Mouse (Mus musculus) heart, embryonic 11.5 days (tissue): ENCODE measurements at regions not wholly inside any gene's neighbourhood (a gene's known extent, or its start where the extent isn't known, plus 50 kb on each side); places are given as distances from the start of the nearest gene placed in this dataset.

Source experiments
- ATAC-seq: fragments of 200-750 bp; cut with Nextera tagmentation; replicated peaks from 2 replicates; pipeline ENCODE4 v1.8.0; 2017; ENCODE audit warnings: moderate library complexity; ENCODE audit not compliant: insufficient number of reproducible peaks, low FRiP score, low TSS enrichment
- H3K27ac ChIP-seq: fragments of 300-500 bp; sonication (generic); 2 replicates; pipeline ENCODE4 v1.5.1; 2014; ENCODE audit warnings: mild to moderate bottlenecking, low read depth, low read length
- H3K27me3 ChIP-seq: fragments of 300-500 bp; sonication (generic); 2 replicates; pipeline ENCODE4 v1.6.1; 2014; ENCODE audit warnings: mild to moderate bottlenecking, low read length, mixed read lengths; ENCODE audit not compliant: control insufficient read depth, insufficient read depth
- H3K36me3 ChIP-seq: fragments of 300-500 bp; sonication (generic); 2 replicates; pipeline ENCODE4 v1.6.1; 2014; ENCODE audit warnings: mild to moderate bottlenecking, low read length, moderate library complexity, mixed read lengths; ENCODE audit not compliant: control insufficient read depth, insufficient read depth
- H3K4me1 ChIP-seq: fragments of 300-500 bp; sonication (generic); 2 replicates; pipeline ENCODE4 v1.6.1; 2014; ENCODE audit warnings: low read length; ENCODE audit not compliant: control insufficient read depth, insufficient read depth
- H3K4me2 ChIP-seq: fragments of 300-500 bp; sonication (generic); 2 replicates; pipeline ENCODE4 v1.6.1; 2014; ENCODE audit warnings: mild to moderate bottlenecking, moderate library complexity
- H3K4me3 ChIP-seq: fragments of 300-500 bp; sonication (generic); 2 replicates; pipeline ENCODE4 v1.5.1; 2014; ENCODE audit warnings: low read depth, low read length
- H3K9ac ChIP-seq: fragments of 300-500 bp; sonication (generic); 2 replicates; pipeline ENCODE4 v1.6.1; 2014; ENCODE audit warnings: mild to moderate bottlenecking, low read depth, low read length, moderate library complexity
- H3K9me3 ChIP-seq: fragments of 300-500 bp; sonication (generic); replicated peaks from 2 replicates; pipeline ENCODE4 v1.6.1; 2016; ENCODE audit warnings: low read length; ENCODE audit not compliant: control insufficient read depth
- WGBS: fragments of 180-500 bp; shearing (Covaris S2); extraction: QIAGEN DNeasy Blood & Tissue Kit; methylation state at CpG from one replicate; pipeline ENCODE4 v1.1.7; 2014; ENCODE audit not compliant: insufficient replicate concordance; 5-methylcytosine and 5-hydroxymethylcytosine counted together

DNA sequence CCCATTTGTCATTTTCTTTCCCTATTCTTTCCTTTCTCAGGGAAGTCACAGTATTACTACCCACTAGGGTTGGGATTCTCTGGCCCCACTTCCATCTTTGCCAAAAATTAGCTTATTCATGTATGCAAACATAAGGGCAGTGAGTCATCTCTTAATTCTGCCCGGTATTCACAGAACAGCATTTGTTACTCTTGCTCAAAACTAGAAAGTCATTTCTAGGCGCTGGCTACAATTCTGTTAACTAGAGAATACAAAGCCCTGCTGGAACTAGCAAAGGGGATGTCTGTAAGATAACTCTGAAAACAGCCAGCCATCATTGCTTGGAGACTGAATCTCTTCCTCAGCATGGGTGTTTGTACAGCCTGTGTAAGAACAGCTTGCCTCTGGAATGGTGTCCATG, 74.4 kb upstream of the Fam204a start:
- H3K9me3 ChIP-seq = no peaks in the 10 kb centered on the region
- no peak overlapping the region for H3K4me3 ChIP-seq
- no peaks in the 10 kb centered on the region; the same call in 1 of the 2 replicates for H3K27me3 ChIP-seq
- no peak for ATAC-seq
- no peak overlapping the region for H3K9ac ChIP-seq
- no peaks in the 10 kb centered on the region for H3K36me3 ChIP-seq
- H3K4me1 ChIP-seq = no peaks in the 10 kb centered on the region
- 78% methylated on average over 2 of the region's 2 CpGs for WGBS
- H3K27ac ChIP-seq = no peak overlapping the region
- H3K4me2 ChIP-seq = no peak overlapping the region

DNA sequence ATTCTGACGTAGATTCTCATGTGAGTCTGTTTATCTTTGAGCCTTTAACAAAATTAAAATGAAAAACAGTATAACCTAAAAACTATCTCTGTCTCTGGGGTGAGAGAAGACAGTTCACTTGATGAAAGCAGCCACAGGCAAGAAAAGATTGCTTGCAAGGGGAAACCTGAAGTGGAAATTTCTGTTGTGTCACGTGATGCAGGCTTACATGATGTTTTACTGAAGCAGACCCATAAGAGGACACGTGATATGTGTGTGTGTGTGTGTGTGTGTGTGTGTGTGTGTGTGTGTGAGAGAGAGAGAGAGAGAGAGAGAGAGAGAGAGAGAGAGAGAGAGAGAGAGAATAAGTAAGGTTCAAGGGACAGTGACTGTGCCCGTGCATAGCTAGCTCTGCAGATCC, 63.7 kb upstream of the Fam204a start:
- no peak for ATAC-seq

DNA sequence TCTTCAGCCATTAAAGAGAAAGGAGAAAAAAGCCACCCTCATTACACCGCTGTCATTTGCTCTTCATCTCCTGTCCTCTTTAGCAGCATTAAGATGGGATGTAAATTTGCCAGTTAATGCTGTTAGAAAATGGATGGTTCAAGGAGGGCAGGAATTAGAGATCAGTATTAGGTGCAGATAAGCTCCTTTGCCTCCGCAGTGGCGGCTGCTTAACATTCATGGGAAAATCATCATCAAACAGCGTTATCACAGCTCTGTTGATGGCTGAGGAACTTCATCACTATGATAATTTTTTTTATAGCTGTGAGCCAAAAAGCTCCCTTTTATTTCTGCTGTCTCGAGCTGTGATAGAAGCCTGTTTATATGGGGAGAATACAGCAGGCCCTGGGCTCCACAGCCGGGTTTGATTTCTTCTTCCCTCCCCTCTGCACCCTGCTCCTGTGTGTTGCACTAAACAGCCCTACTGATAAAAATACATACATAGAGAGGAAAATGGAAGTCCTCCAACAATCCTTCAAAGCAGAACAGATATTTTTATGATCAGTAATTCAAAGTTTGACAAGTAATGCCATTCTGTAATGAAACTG, 60.4 kb upstream of the Fam204a start:
- Histone ChIP-seq H3K27ac (no peak overlapping the region), H3K9me3 (no peaks in the 10 kb centered on the region), H3K9ac (no peak overlapping the region), H3K36me3 (no peaks in the 10 kb centered on the region), H3K4me3 (no peak overlapping the region), H3K27me3 (no peaks in the 10 kb centered on the region), H3K4me1 (no peaks in the 10 kb centered on the region; the same call in 1 of the 2 replicates), H3K4me2 (no peak overlapping the region)
- no peak for ATAC-seq
- 24% methylated on average over 6 of the region's 6 CpGs for WGBS

More for the DNA sequence above, 63.7 kb upstream of the Fam204a start:
- H3K36me3 ChIP-seq = no peaks in the 10 kb centered on the region
- no peak overlapping the region for H3K27ac ChIP-seq
- no peak overlapping the region for H3K9ac ChIP-seq
- no peak overlapping the region for H3K4me3 ChIP-seq
- no peak overlapping the region for H3K4me2 ChIP-seq
- no peaks in the 10 kb centered on the region for H3K27me3 ChIP-seq
- WGBS = 76% methylated on average over 4 of the region's 4 CpGs
- H3K4me1 ChIP-seq = peaks cover 2% of the 10 kb centered on the region
- H3K9me3 ChIP-seq = no peaks in the 10 kb centered on the region

DNA sequence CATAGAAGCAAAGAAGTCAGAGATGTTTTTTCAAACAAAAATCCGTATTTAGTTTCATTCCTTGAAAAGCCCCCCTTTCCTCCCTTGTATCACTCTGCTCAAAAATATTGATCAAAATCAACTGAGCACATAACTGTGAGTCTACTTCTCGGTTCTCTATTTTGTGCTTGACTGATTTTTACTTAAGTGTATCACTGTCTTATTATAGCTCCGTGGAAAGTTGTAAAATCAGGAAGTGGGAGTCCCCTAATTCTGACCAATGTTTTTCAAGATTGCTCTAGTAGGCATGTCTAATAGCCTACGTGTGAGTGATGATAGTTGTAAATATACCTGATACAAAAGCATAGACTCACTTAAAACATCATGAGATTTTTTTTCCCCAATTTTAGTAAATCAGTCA, 58.4 kb upstream of the Fam204a start:
- no peaks in the 10 kb centered on the region for H3K36me3 ChIP-seq
- H3K4me2 ChIP-seq = no peak overlapping the region
- ATAC-seq = no peak
- no peak overlapping the region for H3K9ac ChIP-seq
- H3K9me3 ChIP-seq = no peaks in the 10 kb centered on the region
- no peak overlapping the region for H3K4me3 ChIP-seq
- no peaks in the 10 kb centered on the region for H3K27me3 ChIP-seq
- H3K4me1 ChIP-seq = no peaks in the 10 kb centered on the region; the same call in 1 of the 2 replicates
- 63% methylated on average over 4 of the region's 4 CpGs for WGBS
- H3K27ac ChIP-seq = no peak overlapping the region
